ENCODE assay signal across 32 mouse cellular contexts in the genomic region with DNA sequence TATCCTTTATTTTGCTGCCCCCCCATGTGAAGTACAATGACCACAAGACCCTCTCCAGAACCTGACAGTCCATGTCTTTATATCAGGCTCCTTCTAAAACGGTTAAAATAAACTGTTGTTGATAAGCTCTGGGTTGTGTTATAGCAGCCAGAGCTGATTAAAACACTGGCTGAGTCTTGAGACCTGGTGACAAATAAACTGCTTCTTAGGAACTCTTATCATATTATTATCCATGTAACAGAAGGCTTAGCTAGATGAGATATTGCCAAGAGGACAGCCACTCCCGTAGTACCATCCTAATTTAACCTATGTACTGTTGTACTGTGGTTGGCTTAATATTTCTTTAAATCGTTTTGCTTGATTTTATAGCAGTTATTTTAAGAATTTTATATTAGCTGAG. TPM values are rescaled to one million over a fixed set of nuclear protein-coding genes. Genes with fewer than 3 reads are reported as not detected.
DNase-seq lines count a peak whose midpoint lies in the region; ATAC-seq and TF ChIP-seq lines count a peak whose summit lies in the region.
"Had no signal": no experiment of that assay in that cellular context is flagged by ENCODE, and none has a peak within 500 bp of the region (broad histone marks: within the 10 kb centered on the region; RNA-seq: fewer than 3 reads in every experiment).

No protein-coding gene starts in this region.

- H3K4me3 ChIP-seq in liver, embryonic 11.5 days (ENCODE audit: low read depth, low read length), result no peak overlapping the region; the same call in 1 of the 2 replicates
- peak overlapping the region; percentile 100 for H3K4me3 ChIP-seq in liver, embryonic 16.5 days (ENCODE audit: low read depth, low read length)
- no peak overlapping the region for H3K4me3 ChIP-seq in thymus, adult 2 months (ENCODE audit: control insufficient read depth, insufficient read depth, low read length)
- no peak overlapping the region for H3K4me3 ChIP-seq in midbrain, embryonic 14.5 days (replicated peaks; ENCODE audit: low read depth, low read length)
- H3K4me3 ChIP-seq: embryonic facial prominence, embryonic 13.5 days; heart, adult 2 months; limb, embryonic 15.5 days had no signal

- H3K4me1 ChIP-seq in liver, embryonic 11.5 days (replicated peaks; ENCODE audit: control insufficient read depth, insufficient read depth, low read length), result peaks cover 31% of the 10 kb centered on the region
- H3K4me1 ChIP-seq in liver, embryonic 16.5 days (ENCODE audit: control insufficient read depth, low read depth, low read length), result peaks cover 36% of the 10 kb centered on the region
- H3K4me1 ChIP-seq in thymus, adult 2 months (replicated peaks; ENCODE audit: control insufficient read depth, insufficient read depth, low read length), result peaks cover 14% of the 10 kb centered on the region
- peaks cover 15% of the 10 kb centered on the region for H3K4me1 ChIP-seq in midbrain, embryonic 14.5 days (ENCODE audit: control insufficient read depth, insufficient read depth, low read length)

- peak overlapping the region; percentile 75 for H3K9ac ChIP-seq in liver, embryonic 11.5 days (ENCODE audit: low read depth, low read length)
- H3K9ac ChIP-seq in liver, embryonic 16.5 days (ENCODE audit: low read depth, low read length), result peak overlapping the region; percentile 75
- no peak overlapping the region for H3K9ac ChIP-seq in midbrain, embryonic 14.5 days (replicated peaks; ENCODE audit: low read length)
- H3K9ac ChIP-seq: embryonic facial prominence, embryonic 13.5 days; forebrain, embryonic 13.5 days; heart, embryonic 12.5 days; limb, embryonic 15.5 days; lung, embryonic 15.5 days; neural tube, embryonic 15.5 days had no signal

- no peaks in the 10 kb centered on the region for H3K27me3 ChIP-seq in liver, embryonic 11.5 days (replicated peaks; ENCODE audit: control insufficient read depth, insufficient read depth, low read length)
- H3K27me3 ChIP-seq in liver, embryonic 16.5 days (ENCODE audit: control insufficient read depth, insufficient read depth, low read depth, low read length), result no peaks in the 10 kb centered on the region
- no peaks in the 10 kb centered on the region for H3K27me3 ChIP-seq in thymus, adult 2 months (ENCODE audit: control insufficient read depth, insufficient read depth, low read length)
- H3K27me3 ChIP-seq in midbrain, embryonic 14.5 days (ENCODE audit: control insufficient read depth, insufficient read depth, low read length), result no peaks in the 10 kb centered on the region
- H3K27me3 ChIP-seq: CH12.LX; embryonic facial prominence, embryonic 13.5 days; forebrain, embryonic 13.5 days; heart, embryonic 12.5 days; hindbrain, embryonic 15.5 days; limb, embryonic 15.5 days; lung, embryonic 15.5 days; megakaryocyte, embryonic 14.5 days; midbrain, embryonic 13.5 days; neural tube, embryonic 15.5 days; Patski had no signal

- peak; percentile 8 for ATAC-seq in liver, embryonic 11.5 days (replicated peaks; ENCODE audit: low FRiP score)
- no peak for ATAC-seq in liver, embryonic 16.5 days (ENCODE audit: low read depth)
- ATAC-seq in midbrain, embryonic 14.5 days (ENCODE audit: low FRiP score, low TSS enrichment), result no peak
- ATAC-seq: forebrain, embryonic 13.5 days; inflammation-experienced regulatory T-cells, adult 6 months; midbrain, embryonic 13.5 days; Patski had no signal

- peak; percentile 42 for DNase-seq in cerebellum, adult 9-10 months
- DNase-seq in cerebellum, adult 18-20 months, result no peak
- DNase-seq in c-Kit-negative CD71-positive TER-119-positive erythroid progenitor cells, embryonic 14.5 days (ENCODE audit: low read depth, low spot score), result peak; percentile 46
- no peak for DNase-seq in liver, embryonic 11.5 days (ENCODE audit: low spot score)
- no peak for DNase-seq in thymus, adult 2 months
- DNase-seq in frontal cortex, adult 2 months (ENCODE audit: extremely low spot score in 1 of 2, low spot score in 1 of 2), result no peak
- DNase-seq in midbrain, embryonic 14.5 days, result no peak
- DNase-seq: adrenal gland, postnatal 14 days; heart, adult 2 months; heart, postnatal 10 days; kidney, adult 18-20 months; layer of hippocampus, postnatal 36 days; lung, postnatal 36 days; retina, postnatal 1 day; right cerebral cortex, postnatal 14 days; thymus, postnatal 25 days had no signal

- H3K4me2 ChIP-seq in liver, embryonic 11.5 days, result peak overlapping the region; percentile 89
- H3K4me2 ChIP-seq in liver, embryonic 16.5 days (ENCODE audit: low read depth, low read length), result peak overlapping the region; percentile 94
- H3K4me2 ChIP-seq in midbrain, embryonic 14.5 days (ENCODE audit: low read length), result no peak overlapping the region
- H3K4me2 ChIP-seq: limb, embryonic 15.5 days had no signal

- no peak for TF ChIP-seq CTCF in thymus, adult 2 months (IDR thresholded peaks at IDR 0.05; ENCODE audit: borderline replicate concordance, control insufficient read depth, extremely low read depth, insufficient read depth, low read length, poor library complexity)

- TF ChIP-seq POLR2A in thymus, adult 2 months (IDR thresholded peaks at IDR 0.05; ENCODE audit: control insufficient read depth, extremely low read depth, insufficient read depth, low read length, poor library complexity), result no peak

- peak overlapping the region; percentile 90 for H3K27ac ChIP-seq in liver, embryonic 11.5 days (ENCODE audit: low read depth, low read length)
- peak overlapping the region; percentile 95 for H3K27ac ChIP-seq in liver, embryonic 16.5 days (ENCODE audit: low read length)
- H3K27ac ChIP-seq in thymus, adult 2 months (ENCODE audit: control insufficient read depth, insufficient read depth, low read length), result no peak overlapping the region
- no peak overlapping the region for H3K27ac ChIP-seq in midbrain, embryonic 14.5 days (replicated peaks; ENCODE audit: low read depth, low read length)
- H3K27ac ChIP-seq: embryonic facial prominence, embryonic 13.5 days; hindbrain, embryonic 10.5 days; kidney, postnatal 0 days; limb, embryonic 10.5 days; limb, embryonic 15.5 days; lung, embryonic 15.5 days; midbrain, embryonic 13.5 days; neural tube, embryonic 15.5 days had no signal

- no peaks in the 10 kb centered on the region for H3K36me3 ChIP-seq in liver, embryonic 11.5 days (ENCODE audit: control insufficient read depth, insufficient read depth, low read length)
- peaks cover 3% of the 10 kb centered on the region; the same call in 1 of the 2 replicates for H3K36me3 ChIP-seq in liver, embryonic 16.5 days (ENCODE audit: control insufficient read depth, insufficient read depth)
- no peaks in the 10 kb centered on the region for H3K36me3 ChIP-seq in thymus, adult 2 months (ENCODE audit: control insufficient read depth, insufficient read depth, low read length)
- peaks cover 11% of the 10 kb centered on the region; the same call in 1 of the 2 replicates for H3K36me3 ChIP-seq in midbrain, embryonic 14.5 days (ENCODE audit: control insufficient read depth, insufficient read depth, low read length)
- H3K36me3 ChIP-seq: embryonic facial prominence, embryonic 13.5 days; hindbrain, embryonic 15.5 days; limb, embryonic 15.5 days; lung, embryonic 15.5 days; neural tube, embryonic 15.5 days had no signal

- H3K9me3 ChIP-seq in liver, embryonic 11.5 days (ENCODE audit: control insufficient read depth, low read length), result no peaks in the 10 kb centered on the region
- H3K9me3 ChIP-seq in liver, embryonic 16.5 days (replicated peaks; ENCODE audit: control insufficient read depth, low read length), result no peaks in the 10 kb centered on the region
- no peaks in the 10 kb centered on the region for H3K9me3 ChIP-seq in midbrain, embryonic 14.5 days (ENCODE audit: control insufficient read depth, low read length)
- H3K9me3 ChIP-seq: embryonic facial prominence, embryonic 13.5 days; forebrain, embryonic 13.5 days; heart, embryonic 12.5 days; hindbrain, embryonic 10.5 days; hindbrain, embryonic 15.5 days; limb, embryonic 10.5 days; limb, embryonic 15.5 days; lung, embryonic 15.5 days; megakaryocyte, embryonic 14.5 days; midbrain, embryonic 13.5 days; neural tube, embryonic 15.5 days had no signal

- WGBS in liver, embryonic 11.5 days, result 43% methylated on average over 3 of the region's 3 CpGs
- WGBS in liver, embryonic 16.5 days (ENCODE audit: insufficient replicate concordance), result 16% methylated on average over 3 of the region's 3 CpGs
- WGBS in thymus, adult 2 months, result 98% methylated on average over 3 of the region's 3 CpGs
- WGBS in midbrain, embryonic 14.5 days, result 91% methylated on average over 3 of the region's 3 CpGs

RNA-seq across cellular contexts. Expression of gene Sp4, which starts 2.3 kb away (rescaled TPM):
- 9.8 and 10.5 TPM in 2 replicates for polyA plus RNA-seq in liver, embryonic 11.5 days (2014; fragmentation: Nextera tagmentation; extraction: Ambion mirVana)
- polyA plus RNA-seq in liver, embryonic 16.5 days (2015; fragmentation: Nextera tagmentation; extraction: Ambion mirVana), result 5.7 and 6.0 TPM in 2 replicates
- 27.8 and 29.3 TPM in 2 replicates for polyA plus RNA-seq in thymus, adult 2 months (2012; rRNA removed)
- polyA plus RNA-seq in frontal cortex, adult 2 months (2012; rRNA removed), result 12.5 and 13.0 TPM in 2 replicates
- polyA plus RNA-seq in midbrain, embryonic 14.5 days (2014; fragmentation: Nextera tagmentation; extraction: Ambion mirVana), result 27.1 and 36.2 TPM in 2 replicates

Comparison
In these comparisons a context has a peak if more than half of its experiments do, and no peak if none do; other contexts are left out.
1. DNase-seq: peak in cerebellum, adult 9-10 months (single experiment) and c-Kit-negative CD71-positive TER-119-positive erythroid progenitor cells, embryonic 14.5 days (single experiment); none in cerebellum, adult 18-20 months (0 of 2), liver, embryonic 11.5 days (single experiment), thymus, adult 2 months (single experiment), frontal cortex, adult 2 months (0 of 2) and midbrain, embryonic 14.5 days (single experiment).
2. H3K27ac ChIP-seq: peak in liver, embryonic 11.5 days (single experiment) and liver, embryonic 16.5 days (single experiment); none in thymus, adult 2 months (single experiment) and midbrain, embryonic 14.5 days (single experiment).